Mouse (Mus musculus) thymus, adult 2 months (tissue): ENCODE data around the gene Gm16503. TPM values are rescaled to one million over a fixed set of nuclear protein-coding genes. Genes with fewer than 3 reads are reported as not detected.
"Not testable (repeated sequence)": the region's sequence is repeated elsewhere in the genome, so short reads cannot be mapped to it uniquely, and the experiment has no call there.

Source experiments
- DNase-seq: peaks from one replicate; pipeline ENCODE4 v3.0.0; 2021
- H3K27ac ChIP-seq: fragments of 200-500 bp; 2 replicates; pipeline ENCODE4 v1.5.1; 2012; ENCODE audit warnings: low read length, control low read depth; ENCODE audit not compliant: control insufficient read depth, insufficient read depth
- H3K27me3 ChIP-seq: fragments of 200-500 bp; 2 replicates; pipeline ENCODE4 v1.6.1; 2012; ENCODE audit warnings: mild to moderate bottlenecking, low read length, moderate library complexity, mixed read lengths; ENCODE audit not compliant: control insufficient read depth, insufficient read depth
- H3K36me3 ChIP-seq: fragments of 200-500 bp; 2 replicates; pipeline ENCODE4 v1.6.1; 2012; ENCODE audit warnings: mild to moderate bottlenecking, low read length, moderate library complexity; ENCODE audit not compliant: control insufficient read depth, insufficient read depth
- H3K4me1 ChIP-seq: fragments of 200-500 bp; replicated peaks from 2 replicates; pipeline ENCODE4 v1.6.1; 2012; ENCODE audit warnings: low read length; ENCODE audit not compliant: control insufficient read depth, insufficient read depth
- H3K4me3 ChIP-seq: fragments of 200-500 bp; 2 replicates; pipeline ENCODE4 v1.5.1; 2012; ENCODE audit warnings: mild to moderate bottlenecking, low read length, control low read depth, moderate library complexity; ENCODE audit not compliant: control insufficient read depth, insufficient read depth
- CTCF ChIP-seq: fragments of 200-500 bp; IDR thresholded peaks from 2 replicates; pipeline ENCODE4 v1.5.1; 2012; ENCODE audit warnings: mild to moderate bottlenecking, control low read depth, low read length, moderate library complexity, borderline replicate concordance; ENCODE audit not compliant: control insufficient read depth, poor library complexity, insufficient read depth; ENCODE audit errors: extremely low read depth
- POLR2A ChIP-seq: fragments of 200-500 bp; IDR thresholded peaks from 2 replicates; pipeline ENCODE4 v1.6.1; 2012; ENCODE audit warnings: mild to moderate bottlenecking, low read length, control low read depth, moderate library complexity; ENCODE audit not compliant: control insufficient read depth, poor library complexity, insufficient read depth; ENCODE audit errors: extremely low read depth
- WGBS: fragments of 180-500 bp; shearing (Covaris S2); methylation state at CpG from one replicate; pipeline ENCODE4 v1.1.7; 2018; 5-methylcytosine and 5-hydroxymethylcytosine counted together
- polyA plus RNA-seq: library from polyadenylated mRNA; depleted of rRNA; stranded (reverse); fragments of >200 nt; gene quantifications from 2 replicates; pipeline ENCODE4 v1.2.3, GENCODE M21; 2012; rRNA removed

Gene Gm16503
- polyA plus RNA-seq, 1 experiment, result 0.03 TPM

GRCm38 (mm10) chr4:147565426-147566220, 25.6 kb downstream of the Gm16503 start:
- no peak for DNase-seq
- no peak overlapping the region for H3K27ac ChIP-seq
- H3K4me1 ChIP-seq, result no peaks in the 10 kb centered on the region
- no peak for TF ChIP-seq POLR2A
- no peak for TF ChIP-seq CTCF
- no peaks in the 10 kb centered on the region for H3K27me3 ChIP-seq
- H3K36me3 ChIP-seq, result no peaks in the 10 kb centered on the region
- WGBS, result 71% methylated on average over 6 of the region's 6 CpGs
- H3K4me3 ChIP-seq, result no peak overlapping the region

GRCm38 (mm10) chr4:147571156-147571555, 31.1 kb downstream of the Gm16503 start:
- not testable (repeated sequence) for H3K27ac ChIP-seq, H3K36me3 ChIP-seq, H3K27me3 ChIP-seq, H3K4me3 ChIP-seq, H3K4me1 ChIP-seq, DNase-seq
- 89% methylated on average over 8 of the region's 8 CpGs for WGBS

- 84% methylated on average over 4 of the region's 4 CpGs for WGBS
- H3K4me1 ChIP-seq, H3K27me3 ChIP-seq, H3K36me3 ChIP-seq, DNase-seq, H3K4me3 ChIP-seq, H3K27ac ChIP-seq: not testable (repeated sequence)
These were observed 39.4 kb downstream of the Gm16503 start for GRCm38 (mm10) chr4:147579371-147579770.

- no peak for DNase-seq
- H3K36me3 ChIP-seq, result no peaks in the 10 kb centered on the region
- no peaks in the 10 kb centered on the region for H3K4me1 ChIP-seq
- H3K27me3 ChIP-seq, result no peaks in the 10 kb centered on the region
- H3K27ac ChIP-seq, result no peak overlapping the region
- no peak overlapping the region for H3K4me3 ChIP-seq
- 69% methylated on average over 1 of the region's 1 CpGs for WGBS
- no peak for TF ChIP-seq CTCF
- TF ChIP-seq POLR2A, result no peak
These were observed 46.8 kb downstream of the Gm16503 start for GRCm38 (mm10) chr4:147586511-147587473.

Other genes with a start within 250 kb of the Gm16503 start
- gene Zfp988, start 234.5 kb upstream of the Gm16503 start, polyA plus RNA-seq, result not detected in 2 replicates
- not detected in 2 replicates for gene Zfp978, start 178.9 kb upstream of the Gm16503 start, polyA plus RNA-seq
- not detected in 2 replicates for gene Zfp982, start 47.8 kb upstream of the Gm16503 start, polyA plus RNA-seq
- not detected in 2 replicates for gene Zfp985, start 13.1 kb downstream of the Gm16503 start, polyA plus RNA-seq
- 0.05 TPM in 1 of 2 replicates, not detected in the other for gene Zfp979, start 102.3 kb downstream of the Gm16503 start, polyA plus RNA-seq
- gene Zfp534, start 162.3 kb downstream of the Gm16503 start, polyA plus RNA-seq, result 0.03 TPM in 1 of 2 replicates, not detected in the other